Mouse (Mus musculus): ENCODE data around the gene Adamtsl4. TPM values are rescaled to one million over a fixed set of nuclear protein-coding genes. Genes with fewer than 3 reads are reported as not detected.

The Adamtsl4 gene
- total RNA-seq, 2 experiments from 2014 or later: 7.1 to 7.4 TPM

GRCm38 (mm10) chr3:95645313-95646235 is 42.1 kb downstream of the Adamtsl4 start:
- DNase-seq (ENCODE audit: low spot score in 2 of 2): no peak

GRCm38 (mm10) chr3:95643097-95643496 is 44.6 kb downstream of the Adamtsl4 start:
- no peak for DNase-seq (ENCODE audit: low spot score in 2 of 2)

GRCm38 (mm10) chr3:95639694-95640093 is 48.0 kb downstream of the Adamtsl4 start:
- DNase-seq (ENCODE audit: low spot score in 2 of 2): no peak

- DNase-seq (ENCODE audit: low spot score in 2 of 2): no peak
Observed at GRCm38 (mm10) chr3:95636072-95636471, 51.6 kb downstream of the Adamtsl4 start.

- no peak for DNase-seq (ENCODE audit: low spot score in 2 of 2)
Observed at GRCm38 (mm10) chr3:95635636-95636035, 52.1 kb downstream of the Adamtsl4 start.

- no peak for DNase-seq (ENCODE audit: low spot score in 2 of 2)
Observed at GRCm38 (mm10) chr3:95632648-95633588, 54.8 kb downstream of the Adamtsl4 start.

- no peak for DNase-seq (ENCODE audit: low spot score in 2 of 2)
Observed at GRCm38 (mm10) chr3:95631304-95631703, 56.4 kb downstream of the Adamtsl4 start.

GRCm38 (mm10) chr3:95630856-95631255 is 56.9 kb downstream of the Adamtsl4 start:
- no peak for DNase-seq (ENCODE audit: low spot score in 2 of 2)

GRCm38 (mm10) chr3:95629755-95630154 is 58.0 kb downstream of the Adamtsl4 start:
- DNase-seq (ENCODE audit: low spot score in 2 of 2): peak; percentile 84 to 85

GRCm38 (mm10) chr3:95627763-95628162 is 60.0 kb downstream of the Adamtsl4 start:
- DNase-seq (ENCODE audit: low spot score in 2 of 2): peak; percentile 86

Small RNA genes within 50 kb of the gene (microRNA-seq; reads per million reads assigned to microRNA genes)
- 0 to 0.39 reads per million in 2 experiments for gene Mir7014

Other genes starting within 250 kb of the Adamtsl4 start
- gene Ctsk, start 188.7 kb downstream of the Adamtsl4 start, total RNA-seq (2021): 1 to 10 TPM; 2.3 to 2.9 TPM
- 10 to 100 TPM; 72.3 to 90.7 TPM for gene Ctss, start 161.1 kb downstream of the Adamtsl4 start, total RNA-seq (2021)
- not detected for gene Hormad1, start 128.2 kb downstream of the Adamtsl4 start, total RNA-seq (2021)
- 10 to 100 TPM; 22.5 to 25.9 TPM for gene Golph3l, start 99.0 kb downstream of the Adamtsl4 start, total RNA-seq (2021)
- 100 to 1,000 TPM; 322 to 323 TPM for gene Ensa, start 62.9 kb downstream of the Adamtsl4 start, total RNA-seq (2021)
- 10 to 100 TPM; 56.9 to 62.7 TPM for gene Mcl1, start 29.1 kb downstream of the Adamtsl4 start, total RNA-seq (2021)
- 10 to 100 TPM in 1 of 2 experiments, 1 to 10 TPM in 1; 10.0 to 10.5 TPM for gene Ecm1, start 51.7 kb upstream of the Adamtsl4 start, total RNA-seq (2021)
- gene Tars2, start 72.3 kb upstream of the Adamtsl4 start, total RNA-seq (2021): 10 to 100 TPM; 41.5 to 41.7 TPM
- 10 to 100 TPM; 60.1 to 63.0 TPM for gene Rprd2, start 130.9 kb upstream of the Adamtsl4 start, total RNA-seq (2021)
- 10 to 100 TPM; 33.8 to 34.4 TPM for gene Prpf3, start 168.0 kb upstream of the Adamtsl4 start, total RNA-seq (2021)
- 100 to 1,000 TPM; 134 to 158 TPM for gene Mrps21, start 183.6 kb upstream of the Adamtsl4 start, total RNA-seq (2021)
- gene Ciart, start 194.3 kb upstream of the Adamtsl4 start, total RNA-seq (2021): 10 to 100 TPM in 1 of 2 experiments, 1 to 10 TPM in 1; 9.2 to 11.7 TPM
- gene BC028528, start 204.1 kb upstream of the Adamtsl4 start, total RNA-seq (2021): 1 to 10 TPM; 2.2 to 3.0 TPM
- gene Aph1a, start 206.1 kb upstream of the Adamtsl4 start, total RNA-seq (2021): 10 to 100 TPM; 61.1 to 70.2 TPM
- gene Car14, start 216.8 kb upstream of the Adamtsl4 start, total RNA-seq (2021): 10 to 100 TPM in 1 of 2 experiments, 1 to 10 TPM in 1; 9.9 to 10.8 TPM
- gene Anp32e, start 241.3 kb upstream of the Adamtsl4 start, total RNA-seq (2021): 10 to 100 TPM; 88.3 to 89.6 TPM